Comparison of ENCODE assay signal across 8 mouse cellular contexts in the genomic region with DNA sequence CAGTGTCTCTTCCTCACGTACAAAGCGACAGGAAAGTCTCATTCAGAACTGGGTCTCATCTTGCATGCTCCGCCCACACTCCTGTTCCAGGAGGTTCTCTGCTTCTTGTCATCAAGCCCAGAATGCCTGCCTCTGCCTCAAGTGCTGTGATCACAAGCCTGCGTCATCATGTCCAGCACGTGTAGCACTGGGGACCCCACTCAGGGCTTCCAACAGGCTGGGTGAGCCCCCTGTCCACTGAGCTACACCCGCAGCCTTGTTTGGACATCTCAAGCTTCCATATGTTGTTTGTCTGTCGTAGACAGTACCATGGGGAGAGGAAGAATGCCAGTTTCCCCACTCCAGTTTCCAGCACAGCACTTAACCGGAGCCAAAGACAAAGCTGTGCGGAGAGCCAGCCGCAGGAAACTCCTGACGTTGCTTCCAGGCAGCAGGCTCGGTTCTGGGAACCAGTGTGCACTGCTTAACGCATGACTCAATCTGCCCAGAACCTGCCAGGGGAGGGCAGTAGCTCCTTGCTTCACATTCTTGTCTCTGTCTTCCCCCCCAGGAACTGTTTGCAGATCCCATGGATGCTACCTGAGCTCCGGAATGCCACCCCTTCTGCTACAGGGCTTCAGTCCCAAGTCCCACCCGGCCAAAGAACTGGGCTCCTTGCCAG. TPM values are rescaled to one million over a fixed set of nuclear protein-coding genes. Genes with fewer than 3 reads are reported as not detected.
DNase-seq lines count a peak whose midpoint lies in the region; ATAC-seq and TF ChIP-seq lines count a peak whose summit lies in the region.

No protein-coding gene starts in this region.

- no peaks in the 10 kb centered on the region for H3K9me3 ChIP-seq in embryonic facial prominence, embryonic 11.5 days (replicated peaks; ENCODE audit: control insufficient read depth, low read length)
- H3K9me3 ChIP-seq in midbrain, embryonic 12.5 days, result 0 out of 2 replicates have a peak, but pooled peaks cover 2% of the 10 kb centered on the region

- no peak overlapping the region for H3K9ac ChIP-seq in embryonic facial prominence, embryonic 11.5 days (replicated peaks; ENCODE audit: low read length)
- H3K9ac ChIP-seq in midbrain, embryonic 12.5 days (replicated peaks), result no peak overlapping the region

- H3K4me3 ChIP-seq in embryonic facial prominence, embryonic 11.5 days (ENCODE audit: low read depth, low read length), result no peak overlapping the region
- no peak overlapping the region for H3K4me3 ChIP-seq in kidney, adult 2 months (ENCODE audit: insufficient read depth, low read depth, low read length)
- H3K4me3 ChIP-seq in midbrain, embryonic 12.5 days, result no peak overlapping the region
- H3K4me3 ChIP-seq in testis, adult 2 months (ENCODE audit: control insufficient read depth, low read depth, low read length), result no peak overlapping the region

- peak; percentile 38 for DNase-seq in retina, postnatal 1 day
- no peak for DNase-seq in retina, embryonic 14.5 days (ENCODE audit: low spot score)
- peak; percentile 50 for DNase-seq in embryonic facial prominence, embryonic 11.5 days (ENCODE audit: low spot score)
- peak; percentile 96 for DNase-seq in heart, adult 11 months
- DNase-seq in kidney, adult 2 months, result peak; percentile 78
- peak; percentile 58 for DNase-seq in left cerebral cortex, postnatal 4 days

- peak; percentile 83 for TF ChIP-seq CTCF in kidney, adult 2 months (conservative IDR thresholded peaks at IDR 0.05; ENCODE audit: insufficient read depth, insufficient read length, low read depth, low read length)
- peak; percentile 52; the same call in 1 of the 2 replicates for TF ChIP-seq CTCF in testis, adult 2 months (IDR thresholded peaks at IDR 0.05; ENCODE audit: control insufficient read depth, insufficient read depth, insufficient replicate concordance, low read depth, low read length)

- H3K4me1 ChIP-seq in embryonic facial prominence, embryonic 11.5 days (ENCODE audit: control insufficient read depth, insufficient read depth, low read length), result no peaks in the 10 kb centered on the region; the same call in 1 of the 2 replicates
- H3K4me1 ChIP-seq in kidney, adult 2 months (ENCODE audit: control insufficient read depth, insufficient read depth, low read length), result no peaks in the 10 kb centered on the region
- peaks cover 4% of the 10 kb centered on the region; the same call in 1 of the 2 replicates for H3K4me1 ChIP-seq in midbrain, embryonic 12.5 days
- H3K4me1 ChIP-seq in testis, adult 2 months (ENCODE audit: control insufficient read depth, insufficient read depth, low read length), result peaks cover 7% of the 10 kb centered on the region

- 40% methylated on average over 15 of the region's 15 CpGs for WGBS in embryonic facial prominence, embryonic 11.5 days
- WGBS in kidney, adult 2 months, result 17% methylated on average over 15 of the region's 15 CpGs
- WGBS in midbrain, embryonic 12.5 days, result 48% methylated on average over 15 of the region's 15 CpGs

- no peak overlapping the region for H3K27ac ChIP-seq in embryonic facial prominence, embryonic 11.5 days (replicated peaks; ENCODE audit: low read depth, low read length)
- no peak overlapping the region for H3K27ac ChIP-seq in kidney, adult 2 months (ENCODE audit: insufficient read depth, low read depth, low read length)
- H3K27ac ChIP-seq in midbrain, embryonic 12.5 days (replicated peaks), result no peak overlapping the region
- H3K27ac ChIP-seq in testis, adult 2 months (ENCODE audit: control insufficient read depth, insufficient read depth, low read depth, low read length), result no peak overlapping the region

- no peaks in the 10 kb centered on the region for H3K36me3 ChIP-seq in embryonic facial prominence, embryonic 11.5 days (replicated peaks; ENCODE audit: control insufficient read depth, insufficient read depth, low read depth, low read length)
- H3K36me3 ChIP-seq in kidney, adult 2 months (ENCODE audit: control insufficient read depth, insufficient read depth, low read length), result no peaks in the 10 kb centered on the region
- no peaks in the 10 kb centered on the region for H3K36me3 ChIP-seq in midbrain, embryonic 12.5 days
- no peaks in the 10 kb centered on the region for H3K36me3 ChIP-seq in testis, adult 2 months (ENCODE audit: control insufficient read depth, insufficient read depth, low read length)

- H3K4me2 ChIP-seq in embryonic facial prominence, embryonic 11.5 days (ENCODE audit: low read depth, low read length), result 0 out of 2 replicates have a peak overlapping the region, but pooled peaks have one; percentile 3
- H3K4me2 ChIP-seq in midbrain, embryonic 12.5 days (replicated peaks), result peak overlapping the region; percentile 7

- intact Hi-C loops in left cerebral cortex, postnatal 4 days (cut with DNase I), result no loop called here

- H3K27me3 ChIP-seq in embryonic facial prominence, embryonic 11.5 days (ENCODE audit: control insufficient read depth, insufficient read depth, low read length), result no peaks in the 10 kb centered on the region
- H3K27me3 ChIP-seq in kidney, adult 2 months (replicated peaks; ENCODE audit: control insufficient read depth, insufficient read depth, low read length), result no peaks in the 10 kb centered on the region
- H3K27me3 ChIP-seq in midbrain, embryonic 12.5 days, result peaks cover 3% of the 10 kb centered on the region; the same call in 1 of the 2 replicates
- H3K27me3 ChIP-seq in testis, adult 2 months (ENCODE audit: control insufficient read depth, insufficient read depth, low read length), result no peaks in the 10 kb centered on the region

- ATAC-seq in embryonic facial prominence, embryonic 11.5 days (replicated peaks; ENCODE audit: insufficient number of reproducible peaks, low FRiP score, low TSS enrichment, low read depth), result peak; percentile 68
- no peak for ATAC-seq in midbrain, embryonic 12.5 days (ENCODE audit: low FRiP score, low read depth)

- TF ChIP-seq POLR2A in kidney, adult 2 months (IDR thresholded peaks at IDR 0.05; ENCODE audit: low read depth, low read length), result no peak
- TF ChIP-seq POLR2A in testis, adult 2 months (IDR thresholded peaks at IDR 0.05; ENCODE audit: control insufficient read depth, low read depth, low read length), result no peak

RNA-seq across cellular contexts. Expression of a gene that starts 31.3 kb away (rescaled TPM):
- 71.8 and 104 TPM in 2 replicates for polyA plus RNA-seq in embryonic facial prominence, embryonic 11.5 days (2014; fragmentation: Nextera tagmentation; extraction: Ambion mirVana)
- 9.1 and 10.1 TPM in 2 replicates for polyA plus RNA-seq in kidney, adult 2 months (2012; rRNA removed)
- total RNA-seq in left cerebral cortex, postnatal 4 days (2021), result 10 to 100 TPM; 50.6 to 54.3 TPM
- polyA plus RNA-seq in midbrain, embryonic 12.5 days (2016; fragmentation: Nextera tagmentation; extraction: Ambion mirVana), result 58.3 and 69.0 TPM in 2 replicates
- 4.4 and 4.7 TPM in 2 replicates for polyA plus RNA-seq in testis, adult 2 months (2012; rRNA removed)

RNA-seq across cellular contexts. Expression of a gene that starts 38.5 kb away (rescaled TPM):
- 180 and 185 TPM in 2 replicates for polyA plus RNA-seq in embryonic facial prominence, embryonic 11.5 days (2014; fragmentation: Nextera tagmentation; extraction: Ambion mirVana)
- 58.0 and 62.1 TPM in 2 replicates for polyA plus RNA-seq in kidney, adult 2 months (2012; rRNA removed)
- total RNA-seq in left cerebral cortex, postnatal 4 days (2021), result 10 to 100 TPM; 90.2 to 94.2 TPM
- polyA plus RNA-seq in midbrain, embryonic 12.5 days (2016; fragmentation: Nextera tagmentation; extraction: Ambion mirVana), result 174 and 176 TPM in 2 replicates
- polyA plus RNA-seq in testis, adult 2 months (2012; rRNA removed), result 13.2 and 13.6 TPM in 2 replicates
